Mouse (Mus musculus) heart, adult 8-10 months (tissue): ENCODE results near the gene Zfp771. TPM values are rescaled to one million over a fixed set of nuclear protein-coding genes. Genes with fewer than 3 reads are reported as not detected.

ENCODE experiments used
- DNase-seq: peaks from one replicate; pipeline ENCODE4 v3.0.0; 2022; ENCODE audit warnings: low spot score
- total RNA-seq, 4 experiments: library from RNA; stranded (reverse); gene quantifications; 2 replicates each; pipeline ENCODE4 v1.2.4; 2022

The Zfp771 gene
- total RNA-seq, 4 experiments from 2014 or later = 15.3 to 21.7 (median 17.1) TPM

- DNase-seq = no peak
Observed at GRCm38 (mm10) chr7:127253341-127253740, 9.3 kb downstream of the Zfp771 start.

- DNase-seq = peak; percentile 91
Observed at GRCm38 (mm10) chr7:127253821-127254769, 10.0 kb downstream of the Zfp771 start.

- DNase-seq = no peak
Observed at GRCm38 (mm10) chr7:127255008-127255407, 10.9 kb downstream of the Zfp771 start.

DNA sequence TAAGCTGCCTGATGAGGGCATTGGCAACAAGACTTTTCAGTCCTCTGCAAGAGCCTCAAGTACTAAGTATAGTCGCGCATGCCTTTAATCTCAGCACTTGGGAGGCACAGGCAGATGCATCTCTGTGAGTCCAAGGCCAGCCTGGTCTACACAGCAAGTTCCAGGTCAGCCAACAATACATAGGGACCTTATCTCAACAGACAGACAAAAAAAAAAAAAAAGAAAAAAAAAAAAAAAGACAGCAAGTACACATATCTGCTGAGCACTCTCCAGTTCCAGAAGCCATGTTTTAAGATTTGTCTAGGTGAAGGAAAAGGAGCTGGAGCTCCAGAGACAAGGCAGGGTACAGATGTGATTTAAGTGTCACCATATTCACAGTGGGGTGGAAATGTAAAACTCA, 11.9 kb downstream of the Zfp771 start:
- DNase-seq = no peak

- DNase-seq = no peak
Observed at GRCm38 (mm10) chr7:127256518-127256917, 12.4 kb downstream of the Zfp771 start.

GRCm38 (mm10) chr7:127259186-127259905, 15.3 kb downstream of the Zfp771 start:
- DNase-seq = no peak

- DNase-seq = peak; percentile 99
Observed at GRCm38 (mm10) chr7:127260309-127261111, 16.4 kb downstream of the Zfp771 start, which contains the start of gene Dctpp1. Dctpp1 (minus strand) TSS chr7:127260709.

DNA sequence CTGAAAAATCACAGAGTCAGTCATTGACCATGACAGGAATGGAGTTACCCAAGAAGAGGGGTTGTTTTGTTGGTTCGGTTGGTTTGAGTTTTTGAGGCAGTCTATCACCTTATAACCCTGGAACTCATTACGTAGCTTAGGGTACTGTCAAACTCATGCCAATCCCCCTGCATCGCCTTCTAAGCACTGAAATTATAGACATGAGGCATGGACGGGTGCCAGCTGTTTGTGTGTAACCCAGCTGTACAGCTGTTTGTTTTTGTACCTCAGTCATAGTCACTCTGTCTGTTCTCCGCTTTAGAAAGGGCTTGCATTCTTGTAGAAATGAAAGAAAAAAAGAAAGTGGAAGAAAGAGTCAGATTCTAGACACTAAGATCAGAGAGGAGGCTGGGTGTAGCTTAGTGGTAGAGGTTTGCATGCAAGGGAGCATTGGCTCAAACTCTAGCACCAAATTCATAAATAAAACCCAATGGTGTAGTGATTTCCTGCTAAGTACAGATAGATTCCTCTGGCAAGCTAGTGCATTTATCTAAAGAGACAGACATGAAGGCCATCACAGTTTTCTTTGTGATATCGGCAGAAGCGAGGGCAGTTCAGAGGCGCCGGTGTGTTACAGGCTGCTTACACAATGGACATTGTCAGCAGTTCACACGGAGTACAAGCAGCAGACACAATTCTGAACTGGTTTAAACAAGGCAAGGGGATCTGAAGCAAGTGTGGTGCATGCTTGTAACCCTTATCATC, 18.3 kb downstream of the Zfp771 start:
- no peak for DNase-seq

GRCm38 (mm10) chr7:127263526-127263925, 19.5 kb downstream of the Zfp771 start:
- no peak for DNase-seq

GRCm38 (mm10) chr7:127270256-127270655, 26.2 kb downstream of the Zfp771 start:
- no peak for DNase-seq

GRCm38 (mm10) chr7:127270666-127271065, 26.6 kb downstream of the Zfp771 start:
- DNase-seq = no peak

DNA sequence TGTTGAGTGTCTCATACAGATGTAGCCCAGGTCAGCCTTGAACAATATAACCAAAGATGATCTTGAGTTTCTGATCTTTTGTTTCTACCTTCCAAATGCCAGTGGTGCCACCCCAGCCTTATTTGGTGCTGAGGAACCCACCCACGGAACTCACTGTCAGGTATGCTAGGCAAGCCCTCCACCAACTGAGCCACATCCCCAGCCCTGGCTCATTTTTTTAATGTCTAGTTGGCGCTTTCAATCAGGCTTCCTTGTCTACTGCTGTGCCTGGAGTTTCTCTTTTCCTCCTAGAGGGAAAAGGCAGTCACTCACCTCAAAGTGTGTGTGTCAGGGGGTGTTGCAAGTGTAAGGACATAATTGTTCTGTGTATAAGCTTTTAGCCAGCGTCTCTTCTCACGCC, 27.0 kb downstream of the Zfp771 start:
- DNase-seq = no peak

DNA sequence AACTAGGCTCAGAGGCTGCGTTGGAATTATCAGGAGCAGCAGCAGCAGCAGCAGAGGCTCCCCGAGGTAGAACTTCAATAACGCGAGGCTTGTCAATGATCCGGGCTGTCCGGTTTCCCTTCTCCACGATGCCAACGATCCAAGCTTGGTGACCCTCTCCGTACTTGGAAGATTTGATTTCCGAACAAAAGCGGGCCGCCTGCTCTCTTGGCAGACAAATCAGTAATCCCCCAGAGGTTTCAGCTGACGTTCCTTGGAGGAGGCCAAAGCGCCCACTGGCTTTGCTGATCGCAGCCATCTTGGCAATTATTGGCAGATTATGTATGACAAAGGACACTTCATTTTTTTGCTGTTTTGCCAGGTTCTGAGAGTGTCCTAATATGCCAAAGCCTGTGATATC, 28.5 kb downstream of the Zfp771 start:
- DNase-seq = no peak

DNA sequence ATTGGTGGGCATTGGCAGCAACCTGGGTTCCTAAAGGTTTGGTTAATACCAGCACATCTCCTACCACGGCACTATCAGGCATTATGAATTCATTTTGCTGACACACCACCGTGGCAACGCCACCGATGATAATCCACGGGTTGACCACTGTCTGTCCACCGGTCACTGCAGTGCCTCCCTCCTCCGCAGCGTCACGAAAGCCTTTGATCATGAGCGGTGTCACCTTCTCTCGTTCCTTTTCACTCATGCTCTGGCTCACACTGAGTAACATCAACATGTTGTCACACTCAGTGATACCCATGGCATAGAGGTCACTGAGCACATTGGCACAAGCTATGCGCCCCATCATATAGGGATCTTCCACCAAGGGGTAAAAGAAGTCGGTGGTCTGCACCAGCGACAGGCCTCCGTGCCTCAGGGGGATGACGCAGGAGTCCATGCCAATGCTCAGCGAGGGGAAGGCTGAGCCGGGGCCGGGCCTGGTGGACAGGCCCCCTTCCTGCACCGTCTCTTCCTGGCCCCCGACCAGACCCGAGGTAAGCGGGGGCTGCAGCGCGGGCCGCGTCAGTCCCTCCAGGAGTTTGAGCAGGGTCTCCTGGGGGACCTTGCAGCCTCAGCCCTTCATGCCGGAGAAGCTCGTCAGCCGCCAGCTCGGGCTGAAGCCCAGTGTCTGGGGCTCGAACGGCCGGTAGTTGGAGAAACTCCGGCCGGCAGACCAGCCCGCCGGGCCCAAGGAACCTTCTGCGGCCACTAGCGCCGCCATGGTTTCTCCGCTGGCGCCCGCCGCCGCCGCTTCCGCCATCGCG, 29.2 kb downstream of the Zfp771 start:
- DNase-seq = no peak

DNA sequence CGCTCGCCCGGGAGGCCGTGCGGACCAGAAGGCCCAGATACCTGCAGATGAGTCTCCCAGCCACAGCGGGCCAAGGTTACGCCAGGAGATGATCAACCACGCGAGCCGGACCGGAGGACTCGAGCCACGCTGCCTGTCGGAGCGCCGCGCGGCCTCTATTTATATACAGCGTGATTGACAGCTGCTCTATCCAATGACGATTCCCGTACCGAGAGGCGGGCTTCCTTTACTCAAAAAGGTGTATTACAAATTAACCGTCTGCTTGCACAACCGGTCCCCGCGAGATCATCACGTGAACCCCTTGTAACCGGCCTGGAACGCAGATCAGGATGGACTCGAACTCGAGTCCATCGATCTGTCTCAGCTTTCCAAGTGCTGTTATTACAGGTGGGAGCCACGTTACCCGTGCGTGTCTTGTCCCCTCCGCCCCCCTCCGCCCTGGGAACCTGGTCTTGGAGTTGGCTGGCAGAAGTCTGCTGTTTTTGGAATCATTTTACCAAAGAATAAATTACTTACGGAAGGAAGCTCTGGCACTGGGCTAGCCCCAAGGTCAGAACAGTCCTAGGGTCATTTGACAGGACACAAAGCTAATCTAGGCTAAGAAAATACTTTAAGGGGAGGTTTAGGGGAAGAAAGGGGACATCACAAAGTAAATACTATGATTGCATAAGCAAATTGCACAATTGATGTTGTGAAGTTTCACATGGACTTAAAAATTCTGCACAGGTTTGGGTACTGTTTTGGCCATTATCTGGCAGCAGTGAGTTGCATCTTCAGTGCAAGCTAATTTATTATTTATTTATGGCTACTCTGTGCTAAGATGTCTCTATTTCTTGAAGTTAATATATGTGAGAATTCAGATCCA, 30.1 kb downstream of the Zfp771 start, which contains the start of gene Sephs2:
Gene Sephs2, minus strand, starts transcription at position 131 of the 865 bp plus-strand sequence.
- DNase-seq = peak; percentile 98

- no peak for DNase-seq
Observed at GRCm38 (mm10) chr7:127276519-127276961, 32.5 kb downstream of the Zfp771 start.

DNA sequence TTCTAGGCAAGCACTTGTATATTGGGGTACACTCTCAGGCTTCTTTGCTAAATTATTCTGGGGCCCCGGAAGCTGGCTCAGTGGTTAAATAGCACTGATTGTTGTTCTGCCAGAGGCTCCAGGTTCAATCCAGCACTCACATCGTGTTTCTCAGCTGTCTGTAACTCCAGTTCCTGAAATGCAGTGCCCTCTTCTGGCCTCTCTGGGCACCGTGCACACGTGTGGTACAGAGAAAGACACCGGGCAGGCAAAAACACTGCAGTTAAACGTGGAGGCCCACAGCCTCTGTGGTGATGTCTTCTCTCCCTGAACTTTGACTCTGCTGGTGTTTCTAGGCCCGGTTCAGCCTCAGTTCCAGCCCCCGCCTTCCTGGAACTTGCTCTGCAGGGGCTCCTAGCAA, 34.2 kb downstream of the Zfp771 start:
- no peak for DNase-seq

GRCm38 (mm10) chr7:127280092-127280491, 36.0 kb downstream of the Zfp771 start:
- peak; percentile 24 for DNase-seq

- DNase-seq = no peak
Observed at GRCm38 (mm10) chr7:127281114-127281513, 37.0 kb downstream of the Zfp771 start.
